Mouse (Mus musculus) c-Kit-negative CD71-positive TER-119-positive erythroid progenitor cells, embryonic 14.5 days (primary cell): ENCODE measurements around the gene Wsb2.
"Not testable (repeated sequence)": the region's sequence is repeated elsewhere in the genome, so short reads cannot be mapped to it uniquely, and the experiment has no call there.

Source experiments
- DNase-seq: peaks from one replicate; pipeline ENCODE4 v3.0.0-alpha.2; 2013; ENCODE audit warnings: low read depth, low spot score

Wsb2 gene

GRCm38 (mm10) chr5:117357129-117357477 lies at the start of gene Wsb2:
Gene Wsb2 (plus strand): TSS chr5:117357304.
- peak; percentile 21 for DNase-seq

- DNase-seq = peak; percentile 25
Observed at GRCm38 (mm10) chr5:117307699-117308098, 49.4 kb upstream of the Wsb2 start.

DNA sequence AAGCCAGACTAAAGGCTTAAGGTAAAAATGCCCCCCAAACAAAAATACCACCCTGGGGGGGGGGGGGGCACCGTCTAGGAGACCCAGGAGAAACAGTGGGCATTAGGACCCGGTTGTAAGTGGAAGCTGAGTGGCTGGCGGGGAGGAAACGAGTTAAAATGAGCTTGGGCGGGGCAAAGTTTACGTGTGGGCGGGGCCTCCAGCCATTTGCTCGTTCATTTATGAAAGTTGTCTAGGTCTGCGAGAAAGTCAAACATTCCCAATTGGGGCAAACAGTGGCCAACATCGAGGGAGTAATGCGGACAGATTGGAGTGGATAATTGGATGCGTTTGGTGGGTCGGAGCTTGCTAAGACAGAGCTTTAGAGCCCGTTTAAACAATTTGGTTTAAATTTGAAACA lies 43.7 kb upstream of the Wsb2 start:
- peak; percentile 1 for DNase-seq

DNA sequence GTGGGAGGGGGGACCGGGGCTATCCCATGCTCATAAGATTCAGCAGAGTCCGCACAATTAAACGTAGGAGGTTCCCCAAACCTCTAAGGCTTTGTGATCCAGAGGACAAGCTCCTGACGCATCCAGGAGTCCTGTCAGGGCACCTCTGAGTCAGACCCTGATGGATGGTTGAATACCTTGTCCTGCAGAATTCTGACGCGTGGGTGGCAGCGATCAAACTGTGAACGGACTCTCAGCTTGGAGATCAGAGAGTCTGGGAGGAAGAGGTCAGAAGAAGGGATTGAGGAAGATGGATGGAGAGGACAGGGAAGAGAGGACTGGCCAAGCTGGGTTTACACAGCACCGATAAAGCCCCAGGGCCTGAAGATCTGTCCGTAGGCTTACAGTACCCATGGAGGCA lies 43.2 kb upstream of the Wsb2 start:
- no peak for DNase-seq

GRCm38 (mm10) chr5:117314587-117315428 lies 42.3 kb upstream of the Wsb2 start:
- no peak for DNase-seq

DNA sequence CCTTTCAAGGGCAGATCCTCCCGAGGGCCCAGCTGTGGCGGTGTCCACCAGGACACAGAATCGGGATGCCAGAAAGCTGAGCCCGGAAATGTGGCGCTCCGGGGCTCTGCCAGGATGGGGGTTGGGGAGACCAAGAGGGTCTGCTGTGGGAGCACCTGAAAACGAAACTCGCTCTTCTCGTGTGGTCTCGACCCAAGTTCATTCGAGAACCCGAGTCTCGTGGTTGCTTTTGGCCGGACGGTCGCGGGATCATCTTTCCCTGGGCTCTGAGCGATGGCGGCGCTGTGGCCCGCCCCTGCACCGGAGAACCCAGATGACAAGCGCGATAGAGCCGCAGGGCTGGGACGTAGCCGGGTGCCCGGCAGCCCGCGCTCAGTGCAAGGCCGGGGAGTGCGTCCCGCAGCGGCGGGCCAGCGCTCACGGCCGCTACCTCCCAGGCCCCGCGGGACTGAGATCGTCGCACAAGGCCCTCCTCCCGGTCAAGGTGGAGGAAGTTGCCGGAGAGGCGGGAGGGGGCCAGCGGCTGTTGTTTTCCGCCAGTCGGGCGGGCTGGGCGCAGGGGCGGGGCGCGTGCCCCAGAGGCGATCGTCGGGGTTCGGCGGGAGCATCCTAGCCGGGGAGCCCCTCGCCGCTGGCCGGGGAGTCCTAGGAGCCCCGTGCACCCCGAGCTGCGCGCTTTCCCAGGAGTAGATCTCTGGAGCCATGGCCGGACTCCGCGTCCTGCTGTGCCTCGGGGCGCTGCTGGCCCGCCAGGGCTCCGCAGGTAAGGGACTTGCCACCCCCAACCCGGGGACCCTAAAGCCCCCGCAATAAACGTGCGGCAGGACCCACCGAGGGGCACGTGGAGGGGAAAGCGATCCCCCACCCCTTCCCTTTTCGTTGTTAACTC lies 38.1 kb upstream of the Wsb2 start, which contains the start of gene Vsig10:
Vsig10 (plus strand) TSS at position 343 of the 889 bp plus-strand sequence.
- no peak for DNase-seq

DNA sequence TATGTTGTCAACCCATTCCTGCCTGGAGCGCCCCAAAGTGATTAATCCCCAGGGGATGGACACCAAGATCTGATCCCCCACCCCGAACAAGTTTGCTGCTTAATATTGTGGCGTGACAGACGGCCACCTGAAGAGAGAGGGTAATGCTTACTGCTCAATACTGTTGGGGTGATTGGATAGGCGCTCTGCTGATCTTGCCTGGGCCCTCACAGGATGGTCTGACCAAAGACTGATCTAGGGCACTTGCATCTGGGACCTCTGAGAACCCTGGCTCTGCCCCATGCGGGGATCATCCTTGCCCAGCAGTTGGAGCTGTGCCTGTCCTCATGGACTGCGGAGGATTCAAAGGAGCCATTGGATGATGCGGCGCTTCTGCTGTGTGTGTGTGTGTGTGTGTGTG lies 33.4 kb upstream of the Wsb2 start:
- no peak for DNase-seq

DNA sequence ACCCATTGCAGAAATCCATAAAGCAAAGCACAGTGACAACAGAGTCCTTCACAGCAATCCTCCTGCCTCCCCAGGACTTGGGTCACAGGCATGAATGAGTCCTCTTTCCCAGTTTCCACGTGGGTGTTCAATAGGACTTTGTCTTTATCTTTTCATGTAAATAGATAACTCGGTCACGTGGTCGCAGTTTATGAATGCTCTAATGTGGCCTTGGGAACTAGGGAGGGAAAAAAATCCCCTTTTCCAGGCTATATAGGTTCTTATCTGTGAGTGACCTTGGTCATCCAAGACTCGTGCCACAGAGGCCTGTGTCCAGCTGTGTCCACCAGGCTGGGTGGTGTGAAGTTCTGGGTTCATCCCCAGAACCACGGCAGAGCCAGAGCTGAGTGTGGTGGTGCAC lies 30.7 kb upstream of the Wsb2 start:
- DNase-seq = no peak

DNA sequence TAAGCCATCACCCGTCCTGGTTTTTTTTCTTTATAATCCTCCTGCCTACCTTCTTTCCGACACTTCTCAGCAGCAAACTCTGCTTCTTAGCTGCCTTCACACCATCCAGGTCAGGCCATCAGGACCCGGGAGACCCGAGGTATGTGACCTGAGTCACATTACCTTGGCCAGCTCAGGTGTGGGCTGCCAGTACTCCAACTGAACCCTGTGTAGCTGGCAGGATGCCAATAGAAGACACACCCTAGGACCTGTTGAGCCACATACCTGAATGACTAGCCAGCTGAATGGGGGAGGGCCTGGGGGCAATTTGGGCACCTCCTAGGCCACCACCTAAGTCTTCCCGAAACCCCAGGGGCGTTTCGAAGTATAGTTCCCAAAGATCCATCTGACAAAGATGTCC lies 26.6 kb upstream of the Wsb2 start:
- no peak for DNase-seq

DNA sequence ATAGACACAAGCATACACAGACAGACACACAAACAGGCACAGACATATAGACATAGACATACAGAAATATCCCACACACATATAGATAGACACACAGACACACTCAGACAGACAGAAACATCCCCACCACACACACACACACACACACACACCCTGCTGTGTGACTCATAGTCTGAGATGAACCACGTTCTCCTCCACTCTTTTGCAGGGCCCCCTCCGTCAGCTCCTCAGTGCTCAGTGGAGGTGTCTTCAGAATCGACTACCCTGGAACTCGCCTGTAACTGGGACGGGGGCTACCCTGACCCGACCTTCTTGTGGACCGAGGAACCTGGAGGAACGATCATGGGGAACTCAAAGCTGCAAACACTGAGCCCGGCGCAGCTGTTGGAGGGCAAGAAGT lies 19.1 kb upstream of the Wsb2 start:
- DNase-seq = no peak

DNA sequence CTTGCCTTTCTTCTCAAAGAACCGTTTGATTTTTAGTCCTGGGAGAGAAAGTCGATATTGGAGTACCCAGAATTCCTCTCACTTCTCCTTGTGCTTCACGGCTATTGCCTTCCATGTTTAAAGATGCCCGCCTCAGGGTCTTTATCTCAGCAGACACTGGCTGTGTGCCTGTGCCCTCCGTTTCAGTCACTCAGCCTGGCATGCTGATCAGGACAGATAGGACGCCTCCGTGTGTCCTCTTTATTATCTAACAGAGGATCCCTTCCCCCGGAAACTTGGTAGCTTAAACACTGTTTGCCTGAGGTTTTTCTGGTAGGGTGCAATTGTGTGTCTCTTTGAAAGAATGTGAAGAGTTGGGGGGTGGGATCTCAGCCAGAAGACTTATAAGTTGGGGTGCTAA lies 18.6 kb upstream of the Wsb2 start:
- no peak for DNase-seq

DNA sequence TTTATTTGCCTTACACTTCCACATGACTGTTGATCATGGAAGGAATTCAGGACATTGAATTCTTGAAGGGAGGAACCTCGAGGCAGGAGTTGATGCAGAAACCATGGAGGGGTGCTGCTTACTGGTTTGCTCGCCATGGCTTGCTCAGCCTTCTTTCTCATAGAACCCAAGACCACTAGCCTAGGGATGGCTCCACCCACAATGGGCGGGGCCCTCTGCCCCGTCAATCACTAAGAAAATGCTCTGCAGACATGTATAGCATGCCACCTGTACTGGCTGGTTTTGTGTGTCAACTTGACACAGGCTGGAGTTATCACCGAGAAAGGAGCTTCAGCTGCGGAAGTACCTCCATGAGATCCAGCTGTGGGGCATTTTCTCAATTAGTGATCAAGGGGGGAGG lies 17.0 kb upstream of the Wsb2 start:
- DNase-seq = no peak

- DNase-seq = no peak
Observed at GRCm38 (mm10) chr5:117341896-117342295, 15.2 kb upstream of the Wsb2 start.

- DNase-seq = not testable (repeated sequence)
Observed at GRCm38 (mm10) chr5:117344496-117344895, 12.6 kb upstream of the Wsb2 start.

DNA sequence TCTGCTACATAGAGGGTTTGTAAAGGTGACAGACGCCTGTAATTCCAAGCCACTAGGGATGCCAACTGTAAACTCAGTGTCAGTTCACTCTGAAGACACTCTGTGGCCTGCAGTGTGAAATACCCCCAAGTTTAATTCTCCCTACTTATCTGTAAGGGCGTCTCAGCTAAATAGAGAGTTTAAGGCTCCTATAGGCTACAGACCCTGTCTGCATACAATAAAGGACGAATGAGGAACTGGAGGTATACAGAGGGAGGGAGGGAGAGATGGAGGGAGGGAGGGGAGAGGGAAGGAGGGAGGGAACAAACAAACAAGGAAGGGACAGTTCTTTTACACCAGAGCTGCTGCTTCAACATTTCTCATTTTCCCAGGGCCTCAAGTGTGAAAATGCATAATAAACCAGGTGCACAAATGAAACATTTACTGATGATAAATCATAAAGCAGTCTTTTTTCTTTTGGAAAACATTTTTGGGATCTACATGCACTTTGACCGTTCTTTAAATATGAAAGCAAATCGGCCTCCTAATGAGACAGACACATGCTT lies 11.6 kb upstream of the Wsb2 start:
- DNase-seq = no peak

- DNase-seq = no peak
Observed at GRCm38 (mm10) chr5:117346281-117346680, 10.8 kb upstream of the Wsb2 start.

DNA sequence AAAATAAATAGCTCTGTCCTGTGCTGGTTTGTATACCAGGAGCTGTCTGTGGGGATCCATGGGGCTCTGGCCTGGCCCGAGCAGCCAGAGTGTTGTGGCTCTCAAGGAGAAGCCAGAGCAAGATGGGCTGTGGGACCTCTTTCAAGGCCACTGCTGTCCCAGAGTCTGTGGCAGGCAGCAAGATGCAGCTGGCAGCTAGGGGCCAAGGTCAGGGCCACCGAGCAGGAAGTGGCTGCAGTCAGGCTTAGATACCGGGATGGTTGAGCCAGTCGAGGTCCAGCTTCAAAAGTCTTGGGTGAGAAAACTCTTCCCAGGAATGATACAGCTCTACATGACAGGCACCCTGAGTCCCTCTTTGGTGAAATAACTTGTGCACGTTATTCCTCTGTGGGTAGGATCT lies 10.1 kb upstream of the Wsb2 start:
- no peak for DNase-seq

- DNase-seq = no peak
Observed at GRCm38 (mm10) chr5:117347838-117348237, 9.3 kb upstream of the Wsb2 start.

DNA sequence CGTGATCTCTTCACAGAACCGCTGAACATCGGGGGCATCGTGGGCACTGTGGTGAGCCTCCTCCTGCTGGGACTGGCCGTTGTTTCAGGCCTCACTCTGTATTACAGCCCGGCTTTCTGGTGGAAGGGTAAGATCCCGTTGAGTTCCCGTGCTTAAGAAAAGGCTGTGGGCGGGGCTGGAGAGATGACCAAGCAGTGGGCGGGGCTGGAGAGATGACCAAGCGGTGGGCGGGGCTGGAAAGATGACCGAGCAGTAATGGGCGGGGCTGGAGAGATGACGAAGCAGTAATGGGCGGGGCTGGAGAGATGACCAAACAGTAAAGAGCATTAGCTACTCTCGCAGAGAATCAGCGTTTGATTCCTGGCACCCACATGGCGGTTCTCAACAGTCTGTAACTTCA lies 8.8 kb upstream of the Wsb2 start:
- peak; percentile 61 for DNase-seq

- no peak for DNase-seq
Observed at GRCm38 (mm10) chr5:117354121-117354520, 3.0 kb upstream of the Wsb2 start.

DNA sequence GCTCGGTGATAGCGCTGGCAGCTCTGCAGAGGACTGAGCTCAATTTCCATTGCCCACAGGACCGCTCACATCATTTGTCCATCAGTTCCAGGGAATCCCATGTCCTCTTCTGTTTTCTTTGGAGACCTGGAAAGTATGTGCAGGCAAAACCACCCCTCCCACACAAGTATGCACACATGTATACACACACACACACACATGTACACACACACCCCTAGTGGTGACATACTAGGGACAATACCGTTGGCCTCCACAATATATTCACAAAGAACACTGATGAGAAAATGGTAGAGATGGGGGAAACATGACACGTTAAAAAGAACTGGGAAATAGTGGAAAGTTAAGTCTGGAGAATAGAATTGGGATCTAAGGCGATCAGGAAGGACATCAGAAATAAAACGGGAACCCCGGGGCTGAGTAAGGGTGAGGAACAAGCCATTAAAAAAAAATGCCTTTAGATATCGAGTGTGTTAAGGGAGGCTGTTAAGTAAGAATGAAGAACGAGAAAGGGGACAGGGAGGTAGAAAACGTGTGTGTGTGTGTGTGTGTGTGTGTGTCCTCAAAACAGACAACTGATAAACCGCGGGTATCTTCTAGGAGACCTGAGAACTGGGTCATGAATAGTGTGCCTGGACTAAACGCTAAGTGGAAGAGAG lies 1.3 kb upstream of the Wsb2 start:
- no peak for DNase-seq
